Mouse (Mus musculus): ENCODE measurements around the gene Acsf3. TPM values are rescaled to one million over a fixed set of nuclear protein-coding genes. Genes with fewer than 3 reads are reported as not detected.

Gene Acsf3
- polyA plus RNA-seq, 1 experiment, result 5.0 TPM

DNA sequence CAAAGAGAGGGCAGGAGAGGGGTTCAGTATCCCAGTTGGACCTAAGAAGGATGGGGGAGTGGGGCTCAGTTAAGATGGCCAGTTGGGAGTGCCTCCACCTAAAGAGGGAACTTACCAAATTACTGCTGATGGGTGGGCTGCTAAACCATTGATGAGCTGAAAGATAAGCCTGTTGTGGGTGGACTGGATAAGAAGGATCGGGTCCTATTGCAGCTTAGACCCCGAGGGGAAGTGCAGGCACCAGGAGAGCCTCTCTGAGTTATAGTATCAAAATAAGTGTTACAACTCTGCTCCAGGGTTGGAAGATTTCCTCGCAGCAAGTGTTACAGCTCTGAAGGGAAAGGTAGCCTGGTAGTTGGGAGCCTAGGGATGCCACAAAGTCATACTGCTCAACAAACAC, 68.9 kb downstream of the Acsf3 start:
- no peak overlapping the region for H3K27ac ChIP-seq (ENCODE audit: control insufficient read depth, insufficient read depth, low read depth, low read length, poor library complexity)
- WGBS, result 47% methylated on average over 3 of the region's 3 CpGs
- H3K4me1 ChIP-seq (ENCODE audit: control insufficient read depth, insufficient read depth, low read length), result no peaks in the 10 kb centered on the region; the same call in 1 of the 2 replicates

DNA sequence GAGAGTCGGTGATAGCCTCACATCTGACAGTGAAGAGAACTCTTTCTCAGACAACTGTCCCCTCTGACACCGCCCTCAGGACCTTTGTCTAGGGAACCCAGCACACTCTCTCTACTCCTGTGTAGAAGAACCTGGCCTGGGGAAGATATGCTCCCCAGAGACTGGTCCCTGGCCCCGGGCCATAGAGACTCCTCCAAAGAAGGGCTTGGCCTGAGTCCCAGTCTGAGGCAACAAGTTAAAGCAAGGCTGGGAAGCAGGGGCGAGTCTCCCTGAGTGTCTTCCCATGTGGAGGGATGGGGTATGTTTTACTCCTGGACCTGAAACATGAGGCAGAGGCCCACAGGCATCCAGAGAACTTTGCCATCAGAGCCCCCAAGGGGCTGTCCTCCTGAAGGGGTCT, 70.4 kb downstream of the Acsf3 start:
- no peaks in the 10 kb centered on the region; the same call in 1 of the 2 replicates for H3K4me1 ChIP-seq (ENCODE audit: control insufficient read depth, insufficient read depth, low read length)
- no peak overlapping the region for H3K4me3 ChIP-seq (replicated peaks; ENCODE audit: control insufficient read depth, low read depth, low read length)
- 60% methylated on average over 4 of the region's 4 CpGs for WGBS
- H3K27ac ChIP-seq (ENCODE audit: control insufficient read depth, insufficient read depth, low read depth, low read length, poor library complexity), result no peak overlapping the region
- TF ChIP-seq CTCF (IDR thresholded peaks at IDR 0.05; ENCODE audit: control insufficient read depth, insufficient read depth, low read length) (no peak), POLR2A (IDR thresholded peaks at IDR 0.05; ENCODE audit: borderline replicate concordance, control insufficient read depth, low read depth, low read length) (no peak)

More for the DNA sequence above, 68.9 kb downstream of the Acsf3 start:
- H3K4me3 ChIP-seq (replicated peaks; ENCODE audit: control insufficient read depth, low read depth, low read length), result no peak overlapping the region
- TF ChIP-seq POLR2A (IDR thresholded peaks at IDR 0.05; ENCODE audit: borderline replicate concordance, control insufficient read depth, low read depth, low read length) (no peak), CTCF (IDR thresholded peaks at IDR 0.05; ENCODE audit: control insufficient read depth, insufficient read depth, low read length) (no peak)

DNA sequence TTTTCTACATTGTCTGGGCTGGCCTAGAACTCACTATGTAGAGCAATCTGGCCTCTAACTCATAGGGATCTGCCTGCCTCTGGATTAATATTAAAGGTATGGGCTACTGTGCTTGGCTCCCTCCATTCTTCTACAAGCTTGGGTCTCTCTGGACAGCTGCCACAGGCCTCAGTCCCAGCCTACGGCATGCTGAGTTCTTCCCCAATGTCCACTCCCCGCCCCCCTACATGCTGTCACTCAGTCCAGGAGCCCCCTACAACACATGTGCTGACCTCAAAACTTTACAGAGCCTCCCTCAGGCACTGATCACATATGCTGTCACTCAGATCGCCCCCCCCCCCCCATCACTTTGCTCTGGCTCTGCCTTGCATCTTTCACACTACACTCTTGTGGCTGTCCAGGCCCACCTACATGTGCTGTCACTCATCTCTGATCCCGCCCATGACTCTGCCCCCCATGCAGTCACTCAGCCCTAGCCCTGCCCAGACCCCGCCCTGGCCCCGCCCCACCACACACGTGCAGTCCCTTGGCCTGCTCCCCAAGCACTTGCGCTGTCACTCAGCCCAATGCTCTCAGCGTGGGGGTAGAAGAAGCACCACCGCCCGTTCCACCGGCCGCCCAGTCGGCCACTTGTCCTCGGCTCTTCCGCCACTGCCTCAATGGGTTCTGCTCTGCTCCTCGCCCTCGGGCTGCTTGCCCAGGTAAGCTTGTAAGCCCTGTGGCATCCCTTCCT, 72.7 kb downstream of the Acsf3 start, which contains the start of gene Cdh15:
Gene Cdh15 (plus strand): TSS at position 138 of the 733 bp plus-strand sequence.
- H3K4me3 ChIP-seq (replicated peaks; ENCODE audit: control insufficient read depth, low read depth, low read length), result no peak within 1 kb of the TSS
- WGBS, result 22% methylated on average over 18 of the region's 18 CpGs
- no peaks in the 10 kb centered on the region; the same call in 1 of the 2 replicates for H3K4me1 ChIP-seq (ENCODE audit: control insufficient read depth, insufficient read depth, low read length)
- TF ChIP-seq POLR2A (IDR thresholded peaks at IDR 0.05; ENCODE audit: borderline replicate concordance, control insufficient read depth, low read depth, low read length) (no peak), CTCF (IDR thresholded peaks at IDR 0.05; ENCODE audit: control insufficient read depth, insufficient read depth, low read length) (no peak)
- H3K27ac ChIP-seq (ENCODE audit: control insufficient read depth, insufficient read depth, low read depth, low read length, poor library complexity), result no peak within 1 kb of the TSS; the same call in 1 of the 2 replicates

DNA sequence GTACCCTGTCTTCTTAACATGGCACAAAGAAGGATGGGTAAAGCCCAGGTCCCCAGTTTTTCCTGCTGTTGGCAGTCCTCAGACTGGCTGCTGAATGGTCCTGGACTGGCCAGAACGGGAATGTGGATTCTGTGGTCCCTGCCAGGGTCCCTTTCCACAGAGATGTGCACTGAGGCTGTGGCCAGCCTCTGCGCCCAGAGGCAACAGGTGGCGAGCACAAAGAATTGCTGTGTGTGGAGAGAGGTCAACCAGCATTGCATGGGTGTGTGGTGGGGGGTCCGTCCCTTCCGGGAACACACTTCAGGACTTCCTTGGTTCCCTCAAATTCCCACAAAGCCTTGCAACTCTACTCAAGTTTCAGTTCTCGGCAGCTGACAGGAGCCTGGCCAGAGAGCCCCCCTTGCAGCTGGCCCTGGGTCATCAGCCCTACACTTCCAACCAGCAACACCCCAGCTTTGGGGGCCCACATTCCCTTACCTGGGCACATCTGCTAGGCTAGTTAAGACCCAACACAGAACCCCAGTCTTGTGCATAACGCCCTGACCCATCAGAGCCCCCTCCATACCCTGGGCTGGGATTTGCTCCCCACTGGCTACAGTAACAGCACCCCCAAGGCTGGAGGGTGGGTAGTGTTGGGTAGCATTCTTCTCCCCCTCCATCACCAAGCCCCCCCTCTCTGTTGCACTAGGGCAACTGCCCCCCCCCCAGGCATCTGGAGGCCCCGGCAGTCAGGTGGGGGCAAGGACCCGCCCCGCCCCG, 74.0 kb downstream of the Acsf3 start:
- WGBS, result 78% methylated on average over 11 of the region's 11 CpGs
- Histone ChIP-seq H3K4me1 (ENCODE audit: control insufficient read depth, insufficient read depth, low read length) (no peaks in the 10 kb centered on the region; the same call in 1 of the 2 replicates), H3K4me3 (replicated peaks; ENCODE audit: control insufficient read depth, low read depth, low read length) (no peak overlapping the region), H3K27ac (ENCODE audit: control insufficient read depth, insufficient read depth, low read depth, low read length, poor library complexity) (no peak overlapping the region)
- TF ChIP-seq POLR2A (IDR thresholded peaks at IDR 0.05; ENCODE audit: borderline replicate concordance, control insufficient read depth, low read depth, low read length), result no peak

DNA sequence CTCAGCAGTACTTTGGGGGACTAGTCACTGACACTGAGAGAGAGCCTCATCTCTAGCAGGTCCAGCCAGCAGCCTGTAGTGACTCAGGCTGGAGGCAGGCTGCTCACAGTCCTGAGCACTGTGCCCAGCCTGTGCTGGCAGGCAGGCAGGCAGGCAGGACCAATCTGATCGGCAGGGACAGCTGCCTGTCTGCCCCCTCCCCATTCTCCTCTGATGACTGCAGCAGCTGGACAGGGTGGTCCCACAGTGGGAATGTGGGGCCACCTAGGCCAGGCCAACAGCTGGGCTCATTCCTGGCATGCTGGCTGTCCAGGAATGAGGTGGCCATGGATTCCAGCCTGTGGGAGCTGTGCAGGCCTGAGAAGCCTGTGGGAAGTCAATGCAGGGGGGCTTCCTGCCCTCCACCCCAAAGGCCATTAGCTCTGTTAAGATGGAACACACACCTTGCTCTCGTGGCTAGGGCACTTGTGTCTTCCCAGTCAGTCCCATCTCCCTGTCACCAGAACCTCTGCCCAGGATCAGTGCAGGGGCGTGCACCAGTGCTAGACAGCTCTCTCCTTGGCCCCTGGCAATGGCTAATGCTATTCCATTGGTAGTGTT, 75.5 kb downstream of the Acsf3 start:
- TF ChIP-seq CTCF (IDR thresholded peaks at IDR 0.05; ENCODE audit: control insufficient read depth, insufficient read depth, low read length), result no peak
- no peak for TF ChIP-seq POLR2A (IDR thresholded peaks at IDR 0.05; ENCODE audit: borderline replicate concordance, control insufficient read depth, low read depth, low read length)
- H3K4me1 ChIP-seq (ENCODE audit: control insufficient read depth, insufficient read depth, low read length), result no peaks in the 10 kb centered on the region; the same call in 1 of the 2 replicates
- no peak overlapping the region for H3K27ac ChIP-seq (ENCODE audit: control insufficient read depth, insufficient read depth, low read depth, low read length, poor library complexity)
- 74% methylated on average over 3 of the region's 3 CpGs for WGBS
- H3K4me3 ChIP-seq (replicated peaks; ENCODE audit: control insufficient read depth, low read depth, low read length), result no peak overlapping the region

DNA sequence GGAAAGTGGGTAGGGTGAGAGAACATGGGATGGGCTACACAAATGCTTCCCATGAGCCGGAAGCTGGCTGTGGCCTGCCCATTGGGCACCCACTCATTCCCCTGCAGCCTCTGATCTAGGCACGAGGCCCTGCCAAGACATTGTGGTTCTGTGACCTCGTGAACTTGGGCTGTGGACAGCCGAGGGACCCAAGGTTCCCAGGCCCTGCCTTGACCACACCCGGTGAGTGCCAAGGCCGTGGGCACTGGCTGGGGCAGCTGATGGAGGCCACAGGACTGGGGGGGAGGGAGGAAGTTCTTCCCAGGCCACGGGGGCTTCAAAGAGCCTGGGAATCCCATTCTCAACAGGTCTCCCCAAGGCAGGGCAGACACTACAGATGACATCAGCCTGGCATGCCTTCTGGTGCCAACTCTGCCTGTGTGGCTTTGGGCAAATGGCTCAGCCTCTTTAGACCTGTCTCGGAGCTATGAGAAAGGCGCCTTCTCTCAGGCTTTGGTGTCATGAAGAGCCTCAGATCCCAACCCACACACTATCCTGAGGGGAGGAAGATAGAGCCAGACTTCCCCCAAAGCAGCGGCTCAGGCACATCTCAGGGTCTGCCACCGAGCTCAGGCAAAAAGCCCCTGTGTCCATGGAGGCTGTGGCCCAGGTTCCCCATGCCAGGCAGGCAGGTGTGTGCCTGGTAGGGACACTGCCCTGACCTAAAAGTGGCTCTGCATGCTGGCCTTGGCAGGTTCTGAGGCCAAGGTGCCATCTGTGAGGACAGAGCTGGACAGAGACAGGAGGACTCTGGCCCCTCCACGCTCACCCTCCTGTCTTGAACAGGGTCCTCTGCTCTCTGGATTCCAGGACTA, 76.6 kb downstream of the Acsf3 start:
- H3K4me1 ChIP-seq (ENCODE audit: control insufficient read depth, insufficient read depth, low read length), result no peaks in the 10 kb centered on the region; the same call in 1 of the 2 replicates
- H3K27ac ChIP-seq (ENCODE audit: control insufficient read depth, insufficient read depth, low read depth, low read length, poor library complexity), result no peak overlapping the region; the same call in 1 of the 2 replicates
- TF ChIP-seq POLR2A (IDR thresholded peaks at IDR 0.05; ENCODE audit: borderline replicate concordance, control insufficient read depth, low read depth, low read length), result no peak
- TF ChIP-seq CTCF (IDR thresholded peaks at IDR 0.05; ENCODE audit: control insufficient read depth, insufficient read depth, low read length), result no peak
- 73% methylated on average over 12 of the region's 12 CpGs for WGBS
- no peak overlapping the region for H3K4me3 ChIP-seq (replicated peaks; ENCODE audit: control insufficient read depth, low read depth, low read length)

DNA sequence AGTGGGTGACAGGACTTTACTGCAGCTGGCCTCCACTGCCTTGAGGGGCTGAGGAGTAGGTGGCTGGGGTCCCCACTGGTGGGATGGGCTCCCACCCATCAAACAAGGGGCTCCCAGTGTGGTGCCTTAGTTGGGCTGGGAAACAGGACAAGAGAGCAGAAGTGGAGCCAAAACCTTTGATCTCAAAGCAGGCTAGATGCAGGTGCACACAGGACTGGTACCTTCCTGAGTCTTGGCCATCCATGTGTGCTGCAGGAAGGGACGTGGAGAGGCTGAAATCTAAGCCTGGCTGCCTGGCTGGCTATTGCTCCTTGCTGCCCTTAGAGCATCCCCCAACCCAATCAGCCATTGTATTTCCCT, 77.2 kb downstream of the Acsf3 start:
- H3K4me1 ChIP-seq (ENCODE audit: control insufficient read depth, insufficient read depth, low read length), result no peaks in the 10 kb centered on the region; the same call in 1 of the 2 replicates
- no peak overlapping the region for H3K4me3 ChIP-seq (replicated peaks; ENCODE audit: control insufficient read depth, low read depth, low read length)
- 58% methylated on average over 1 of the region's 1 CpGs for WGBS
- no peak for TF ChIP-seq POLR2A (IDR thresholded peaks at IDR 0.05; ENCODE audit: borderline replicate concordance, control insufficient read depth, low read depth, low read length)
- no peak for TF ChIP-seq CTCF (IDR thresholded peaks at IDR 0.05; ENCODE audit: control insufficient read depth, insufficient read depth, low read length)
- H3K27ac ChIP-seq (ENCODE audit: control insufficient read depth, insufficient read depth, low read depth, low read length, poor library complexity), result no peak overlapping the region

Data from bone marrow, adult 2 months (tissue).